Mouse (Mus musculus) cerebellum, adult 11 months (tissue): ENCODE measurements at regions not wholly inside any gene's neighbourhood (a gene's known extent, or its start where the extent isn't known, plus 50 kb on each side); places are given as distances from the start of the nearest gene placed in this dataset.

Experiments
- DNase-seq: peaks from one replicate; pipeline ENCODE4 v3.0.0; 2022

DNA sequence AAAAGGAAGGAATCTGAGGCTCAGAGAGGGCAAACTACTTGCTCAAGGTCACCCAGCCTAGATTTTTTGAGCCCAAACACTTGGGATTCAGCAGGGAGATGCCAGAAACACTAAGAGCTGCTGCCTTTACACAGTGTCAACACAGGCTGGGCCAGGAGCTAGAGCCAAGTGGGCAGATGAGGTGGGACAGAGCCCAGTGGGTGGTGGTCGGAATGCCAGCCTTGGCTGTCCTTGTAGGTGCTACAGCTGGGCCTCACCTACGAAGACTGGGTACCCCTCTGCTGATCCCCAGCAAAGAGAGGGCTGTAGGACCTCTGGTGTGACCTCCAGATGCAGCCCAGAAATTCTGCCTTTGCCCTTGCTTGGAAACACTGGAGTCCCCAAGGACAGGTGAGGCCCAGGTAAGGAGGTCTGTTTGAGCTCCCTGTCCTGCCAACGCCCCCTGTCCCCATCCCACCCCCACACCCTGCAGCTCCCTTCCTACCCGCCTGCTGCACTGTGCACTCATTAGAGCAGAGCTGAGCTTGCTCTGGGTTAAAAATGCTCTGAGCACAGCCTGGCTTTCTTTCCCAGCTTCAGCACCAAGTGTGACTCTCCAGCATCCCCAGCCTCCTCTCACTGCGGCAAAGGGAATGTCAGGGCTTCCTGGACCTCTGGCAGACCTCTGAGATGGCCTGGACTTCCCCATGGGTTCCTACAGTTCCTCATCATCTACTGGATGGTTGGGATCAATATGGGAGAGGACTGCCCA lies 76.2 kb downstream of the Cstad start:
- no peak for DNase-seq

- no peak for DNase-seq
These were observed 72.6 kb downstream of the Cstad start for GRCm38 (mm10) chr2:30667468-30667867.

DNA sequence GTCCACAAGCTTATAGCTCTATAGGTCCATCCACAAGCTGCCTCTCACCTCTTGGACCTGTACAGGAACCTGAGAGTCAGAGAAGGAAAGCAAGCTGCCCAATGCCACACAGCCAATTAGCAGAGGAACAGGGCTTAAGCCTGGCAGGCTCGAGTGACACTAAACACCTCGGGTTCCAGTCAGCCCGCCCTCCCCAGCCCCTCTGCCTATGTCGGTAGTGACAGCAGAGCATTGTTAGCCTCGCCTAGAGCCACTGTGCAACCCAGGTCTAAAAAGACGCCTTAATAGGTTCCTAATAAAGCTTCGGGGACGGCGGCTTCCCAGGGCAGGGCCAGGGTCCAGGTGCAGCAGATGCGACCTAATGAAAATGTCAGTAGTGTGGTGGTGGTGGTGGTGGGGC lies 66.3 kb downstream of the Cstad start:
- no peak for DNase-seq

- DNase-seq: no peak
These were observed 65.8 kb downstream of the Cstad start for GRCm38 (mm10) chr2:30660613-30660991.

GRCm38 (mm10) chr2:30659836-30660612 lies 65.2 kb downstream of the Cstad start:
- no peak for DNase-seq

DNA sequence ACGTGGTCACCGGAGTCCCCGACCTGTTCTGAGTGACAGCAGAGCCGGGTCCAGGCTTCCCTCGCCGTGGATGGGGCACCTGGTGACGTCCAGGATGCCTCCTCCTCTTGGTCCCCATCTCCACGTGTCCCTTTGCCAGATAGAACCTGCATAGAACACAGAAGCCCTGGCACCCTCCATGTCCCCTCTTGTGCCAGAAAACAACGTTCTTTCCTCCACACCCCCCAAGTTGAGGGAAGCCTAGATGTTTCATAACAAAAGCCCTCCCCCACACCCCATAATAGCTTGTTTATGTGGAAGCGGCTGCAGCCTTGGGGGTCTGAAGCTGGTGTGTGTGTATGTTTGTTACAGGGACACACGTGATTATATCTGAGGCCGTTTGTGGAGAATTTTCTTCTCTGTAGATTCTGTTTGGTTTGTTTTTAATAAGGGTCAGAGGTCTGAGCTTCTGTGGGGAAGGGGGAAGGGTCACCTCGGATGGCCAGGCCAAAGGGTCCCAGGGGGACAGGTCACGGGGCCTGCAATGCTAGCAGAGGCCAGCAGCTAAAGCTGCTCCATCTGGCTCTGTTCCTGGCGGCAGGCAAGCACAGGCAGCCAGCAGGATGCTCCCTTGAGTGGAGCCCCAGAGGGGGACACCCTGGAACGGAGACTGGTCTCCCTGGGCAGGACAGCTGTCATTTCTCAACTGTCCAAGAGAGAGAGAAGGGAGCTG lies 64.2 kb downstream of the Cstad start:
- DNase-seq: peak; percentile 70
